Mouse (Mus musculus): ENCODE measurements around the gene Upf2. TPM values are rescaled to one million over a fixed set of nuclear protein-coding genes. Genes with fewer than 3 reads are reported as not detected.
A peak's percentile ranks its signal among the peaks of the same experiment; 100 is the strongest.

Upf2 gene
- 10 to 100 TPM; 32.6 to 52.1 (median 41.1) TPM for total RNA-seq (2022)

GRCm38 (mm10) chr2:5950766-5951595 is at the start of gene Upf2:
TSS of gene Upf2 (plus strand) at chr2:5951469.
- DNase-seq (ENCODE audit: low spot score in 2 of 2), result peak; percentile 92 to 95

DNA sequence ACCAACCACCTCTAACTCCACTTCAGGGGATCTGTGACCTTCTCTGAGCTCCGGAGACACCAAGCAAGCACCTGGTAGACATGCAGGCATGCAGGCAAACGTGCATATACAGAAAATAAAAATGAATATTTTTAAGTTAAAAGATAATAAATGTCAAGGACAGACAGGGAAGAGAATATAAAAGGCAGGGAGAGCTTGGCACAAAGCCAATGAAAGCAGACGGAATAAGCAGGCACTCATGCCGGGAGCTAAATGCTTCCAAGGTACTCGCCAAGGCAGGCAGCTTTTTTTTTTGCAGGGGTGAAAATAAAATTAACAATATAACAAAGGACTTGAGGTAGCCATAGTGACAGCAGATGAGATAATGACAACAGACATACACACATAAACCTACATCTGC is 45.2 kb upstream of the Upf2 start:
- DNase-seq (ENCODE audit: low spot score in 2 of 2), result peak; percentile 51 to 71

DNA sequence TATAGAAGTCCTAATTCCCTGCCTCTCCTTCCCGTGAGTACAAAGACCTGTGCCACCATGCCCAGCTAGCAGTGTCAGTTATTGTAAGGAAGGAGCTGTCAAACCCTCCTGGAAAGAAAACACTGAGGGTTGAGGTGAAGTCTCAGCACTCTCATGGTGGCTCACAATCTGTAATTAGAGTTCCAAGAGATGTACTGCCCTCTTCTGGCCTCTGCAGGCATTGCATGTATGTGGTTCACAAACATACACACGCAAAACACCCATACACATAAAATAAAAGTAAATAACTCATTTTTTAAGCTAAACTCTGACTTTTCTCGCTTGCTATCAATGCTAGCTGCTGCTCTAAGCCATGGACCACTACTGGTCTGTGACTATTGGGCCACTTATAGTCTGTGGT is 44.6 kb upstream of the Upf2 start:
- no peak for DNase-seq (ENCODE audit: low spot score in 2 of 2)

- DNase-seq (ENCODE audit: low spot score in 2 of 2), result no peak
These were observed 39.8 kb upstream of the Upf2 start for GRCm38 (mm10) chr2:5911282-5911965.

DNA sequence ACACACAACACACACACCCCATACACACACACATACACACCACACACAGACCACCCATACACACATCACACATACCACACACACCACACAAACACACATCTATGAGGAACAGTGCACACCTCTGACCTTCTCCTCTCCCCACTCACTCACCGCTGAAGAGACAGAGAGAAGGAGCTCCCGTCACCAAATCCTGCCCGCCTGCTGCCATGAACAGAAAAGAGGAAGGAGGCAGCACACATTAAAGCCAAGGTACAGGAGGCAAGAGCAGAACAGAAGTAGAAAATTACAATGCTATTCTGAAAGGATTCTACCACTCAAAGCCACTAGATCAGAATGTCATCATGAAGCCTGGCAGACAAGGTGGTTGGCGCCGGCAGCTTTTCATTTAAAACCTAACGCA is 28.4 kb upstream of the Upf2 start:
- DNase-seq (ENCODE audit: low spot score in 2 of 2), result no peak

DNA sequence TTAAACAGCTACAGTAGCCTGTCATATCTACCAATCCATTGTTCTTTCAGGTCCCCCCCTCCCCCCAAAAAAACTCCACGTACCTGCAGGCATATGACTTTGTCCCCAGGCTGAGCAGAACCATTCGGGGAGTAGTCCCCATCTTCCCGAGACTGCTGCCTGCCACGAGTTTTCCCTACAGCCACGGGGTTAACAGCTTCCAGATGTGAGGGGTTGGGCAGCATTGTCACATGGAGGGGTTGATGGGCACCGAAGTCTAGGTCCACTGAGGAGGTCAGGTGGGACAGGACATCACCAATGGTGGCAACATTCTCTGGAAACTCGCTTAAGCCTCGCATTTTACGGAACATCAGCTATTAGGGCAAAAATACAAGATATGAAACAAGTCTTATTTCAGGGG is 27.5 kb upstream of the Upf2 start:
- DNase-seq (ENCODE audit: low spot score in 2 of 2), result no peak

GRCm38 (mm10) chr2:5927481-5927880 is 23.8 kb upstream of the Upf2 start:
- no peak for DNase-seq (ENCODE audit: low spot score in 2 of 2)

DNA sequence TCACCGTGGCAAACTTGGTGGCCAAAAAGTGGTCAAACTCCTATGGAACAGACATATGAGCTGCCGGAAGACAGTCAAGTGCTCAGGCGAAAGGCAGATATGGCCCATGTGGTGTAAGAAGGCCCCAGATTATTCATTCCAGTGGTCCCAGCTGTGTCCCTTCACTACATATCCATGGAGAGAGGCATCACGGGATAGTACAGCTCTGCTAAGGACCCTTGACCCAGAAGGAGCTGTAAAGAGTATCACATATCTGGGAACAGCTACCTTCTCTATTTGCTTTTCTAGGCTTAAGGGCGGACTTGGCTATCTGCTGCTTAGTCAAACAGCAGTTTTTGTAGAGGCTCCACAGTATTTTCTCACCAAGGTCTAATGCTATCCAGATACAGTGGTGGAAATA is 21.5 kb upstream of the Upf2 start:
- no peak for DNase-seq (ENCODE audit: low spot score in 2 of 2)

DNA sequence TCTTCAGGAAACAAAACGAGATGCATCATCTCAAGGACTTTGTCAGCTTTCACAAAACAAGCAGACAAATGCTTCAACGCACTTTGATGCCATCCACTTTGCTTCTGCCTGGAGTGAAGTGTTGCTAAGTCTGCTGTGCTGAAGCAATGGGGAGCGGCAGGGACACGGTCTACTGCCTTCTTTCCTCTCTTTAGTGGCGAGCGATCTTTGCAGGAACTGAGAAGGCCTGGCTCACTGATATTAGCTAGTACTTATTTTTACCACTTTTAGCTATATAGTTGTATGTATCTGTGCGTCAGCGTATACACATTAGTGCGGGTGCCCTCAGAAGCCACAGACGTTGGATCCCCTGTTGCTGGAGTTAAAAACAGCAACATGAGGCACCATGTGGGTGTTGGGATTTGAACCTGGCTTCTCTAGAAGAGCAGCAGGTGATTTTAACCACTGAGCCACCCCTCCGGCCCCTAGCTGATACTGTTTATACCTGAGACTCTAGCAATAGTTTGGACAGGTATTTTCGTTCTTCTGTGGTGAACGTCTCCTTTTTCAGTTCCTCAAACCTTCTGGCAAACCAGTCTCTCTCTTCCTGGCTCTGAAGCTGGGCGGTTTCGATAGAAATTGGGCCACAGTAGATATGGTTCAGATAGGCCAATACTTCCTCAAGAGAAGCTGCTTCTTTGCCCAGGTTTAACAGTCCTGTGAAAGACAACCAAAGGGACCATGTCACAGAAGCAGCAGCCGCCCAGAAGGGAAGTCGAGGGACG is 20.8 kb upstream of the Upf2 start:
- DNase-seq (ENCODE audit: low spot score in 2 of 2), result no peak

DNA sequence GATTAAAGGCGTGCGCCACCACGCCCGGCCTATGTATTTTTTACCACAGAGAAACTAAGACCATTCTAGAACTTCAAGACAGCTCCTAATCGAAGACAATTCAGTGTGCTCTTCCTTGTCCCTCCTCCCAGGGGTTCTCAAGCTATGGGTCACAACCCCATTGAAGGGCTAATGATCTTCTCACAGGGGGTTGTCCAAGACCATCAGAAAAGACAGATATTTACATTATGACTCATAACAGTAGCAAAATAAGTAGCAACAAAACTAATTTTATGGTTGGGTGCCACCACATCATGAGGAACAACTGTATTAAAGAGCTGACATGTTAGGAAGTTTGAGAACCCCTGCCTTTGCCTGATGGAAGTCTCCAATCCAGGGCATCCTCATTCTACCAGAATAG is 19.3 kb upstream of the Upf2 start:
- DNase-seq (ENCODE audit: low spot score in 2 of 2), result no peak

DNA sequence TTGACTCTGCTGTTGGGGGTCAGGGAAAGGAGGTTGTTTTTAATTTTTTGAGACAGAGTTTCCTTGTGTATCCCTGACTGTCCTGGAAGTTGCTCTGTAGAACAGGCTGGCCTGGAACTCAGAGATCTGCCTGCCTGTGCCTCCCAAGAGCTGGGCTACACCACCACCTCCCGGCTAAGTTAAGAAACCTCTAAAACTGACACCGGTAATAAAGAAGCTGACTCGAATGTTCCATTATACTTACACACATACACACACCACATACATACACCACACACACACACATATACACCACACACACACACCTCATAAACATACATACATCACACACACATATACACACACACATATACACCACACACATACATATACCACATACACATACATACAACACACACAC is 16.3 kb upstream of the Upf2 start:
- DNase-seq (ENCODE audit: low spot score in 2 of 2), result no peak

- DNase-seq (ENCODE audit: low spot score in 2 of 2), result no peak
These were observed 15.2 kb upstream of the Upf2 start for GRCm38 (mm10) chr2:5936068-5936467.

DNA sequence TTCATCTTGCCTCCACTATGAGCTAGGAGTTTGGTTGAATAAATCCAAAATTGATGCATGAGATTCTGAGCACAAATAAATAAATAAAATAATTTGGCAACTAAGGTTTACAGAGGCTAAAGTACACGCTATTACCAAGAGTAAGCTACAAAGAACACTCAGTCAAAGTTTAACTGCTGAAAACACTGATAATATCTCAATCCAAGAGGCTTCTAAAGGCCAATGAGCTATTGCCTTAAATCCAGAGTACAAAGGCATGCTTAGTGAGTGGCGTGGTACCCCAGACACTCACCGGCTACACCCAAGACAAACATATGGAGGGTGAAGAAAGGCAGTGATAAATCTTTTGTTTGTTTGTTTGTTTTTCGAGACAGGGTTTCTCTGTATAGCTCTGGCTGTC is 14.7 kb upstream of the Upf2 start:
- DNase-seq (ENCODE audit: low spot score in 2 of 2), result no peak

GRCm38 (mm10) chr2:5939319-5939718 is 11.9 kb upstream of the Upf2 start:
- DNase-seq (ENCODE audit: low spot score in 2 of 2), result no peak

DNA sequence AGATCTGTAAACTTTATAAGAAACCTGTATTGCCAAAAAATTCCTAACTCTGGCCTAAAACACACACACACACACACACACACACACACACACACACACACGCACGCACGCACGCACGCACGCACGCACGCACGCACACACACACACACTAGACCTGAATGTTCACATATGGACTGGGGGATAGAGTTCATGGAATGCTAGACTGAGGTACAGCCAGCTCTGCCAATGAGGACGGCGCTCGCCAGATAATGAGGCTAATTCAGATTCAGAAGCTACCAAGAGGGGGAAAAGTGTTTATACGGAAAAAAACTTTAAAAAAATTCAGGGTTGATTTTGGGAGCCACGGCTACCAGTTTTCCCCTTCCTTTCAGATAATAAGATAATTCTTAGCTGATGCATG is 11.4 kb upstream of the Upf2 start:
- no peak for DNase-seq (ENCODE audit: low spot score in 2 of 2)

DNA sequence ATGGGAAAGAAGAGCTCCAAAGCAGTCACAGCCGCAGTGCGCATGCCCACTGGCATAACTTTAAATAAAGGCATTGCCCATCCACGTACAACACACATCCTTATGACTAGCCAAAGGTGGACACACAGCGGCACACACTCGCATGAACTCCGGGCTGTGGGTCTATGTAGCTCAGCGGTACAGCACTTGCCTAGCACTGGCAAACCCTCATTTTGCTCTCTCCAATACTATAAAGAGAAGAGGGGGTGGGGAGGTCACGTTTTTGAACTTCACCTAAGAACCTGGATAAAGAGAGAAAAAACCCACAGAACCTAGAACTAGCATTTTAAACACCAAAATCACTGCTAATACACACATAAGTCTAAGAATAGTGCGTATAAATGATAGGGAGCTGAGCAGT is 10.3 kb upstream of the Upf2 start:
- DNase-seq (ENCODE audit: low spot score in 2 of 2), result no peak

DNA sequence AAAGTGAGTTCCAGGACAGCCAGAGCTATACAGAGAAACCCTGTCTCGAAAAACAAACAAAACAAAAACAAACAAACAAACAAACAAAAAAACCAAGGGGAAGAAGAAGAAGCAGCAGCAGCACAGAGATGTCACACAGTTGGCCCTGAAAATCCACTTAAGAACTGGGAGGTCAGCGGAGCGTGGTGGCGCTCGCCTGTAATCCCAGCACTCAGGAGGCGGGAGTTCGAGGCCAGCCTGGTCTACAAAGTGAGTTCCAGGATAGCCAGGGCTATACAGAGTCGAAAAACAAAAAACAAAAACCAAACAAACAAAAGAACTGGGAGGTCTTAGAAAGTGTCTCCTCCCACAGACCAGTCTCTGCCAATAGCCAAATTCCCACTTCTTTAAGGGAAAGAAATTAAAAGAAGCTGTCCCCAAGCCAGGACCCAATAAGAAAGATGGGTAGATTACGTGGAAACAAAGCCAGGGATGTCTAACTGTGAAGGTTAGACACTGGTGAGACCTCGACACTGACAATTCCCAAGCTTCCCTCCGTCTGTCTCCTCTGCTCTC is 9.3 kb upstream of the Upf2 start:
- no peak for DNase-seq (ENCODE audit: low spot score in 2 of 2)

DNA sequence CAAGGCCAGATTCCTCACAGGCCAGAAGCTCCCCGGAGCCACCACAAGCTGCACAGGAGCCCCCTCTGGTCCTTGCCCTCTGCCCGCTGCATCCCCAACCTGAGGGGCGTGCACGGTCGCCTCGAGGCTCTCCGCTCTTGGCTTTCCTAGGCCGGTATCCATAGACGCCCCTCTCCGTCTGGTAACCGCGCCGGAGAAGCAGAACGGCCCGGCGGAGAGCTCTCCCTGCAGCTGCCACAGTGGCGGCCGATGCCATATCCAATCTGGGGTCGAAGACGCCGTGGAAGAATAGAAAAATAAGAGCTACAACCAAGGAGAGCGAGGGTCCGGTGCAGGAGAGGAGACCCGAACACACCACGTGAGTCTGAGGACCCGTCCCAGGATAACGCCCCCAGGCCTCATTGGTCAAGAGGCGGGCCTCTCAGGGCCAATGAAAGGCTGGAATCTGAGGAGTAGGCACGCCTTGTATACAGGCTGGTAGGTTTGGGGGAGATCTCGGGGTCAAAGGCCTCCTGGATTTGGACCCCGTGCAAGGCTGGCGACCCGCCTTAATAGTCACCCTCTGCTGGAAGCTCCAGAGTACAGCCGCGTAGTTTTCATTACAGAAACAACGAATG is 8.7 kb upstream of the Upf2 start, which contains the start of gene Dhtkd1:
Dhtkd1 (minus strand) TSS at position 377 of the 617 bp plus-strand sequence.
- DNase-seq (ENCODE audit: low spot score in 2 of 2), result peak; percentile 59 to 60

DNA sequence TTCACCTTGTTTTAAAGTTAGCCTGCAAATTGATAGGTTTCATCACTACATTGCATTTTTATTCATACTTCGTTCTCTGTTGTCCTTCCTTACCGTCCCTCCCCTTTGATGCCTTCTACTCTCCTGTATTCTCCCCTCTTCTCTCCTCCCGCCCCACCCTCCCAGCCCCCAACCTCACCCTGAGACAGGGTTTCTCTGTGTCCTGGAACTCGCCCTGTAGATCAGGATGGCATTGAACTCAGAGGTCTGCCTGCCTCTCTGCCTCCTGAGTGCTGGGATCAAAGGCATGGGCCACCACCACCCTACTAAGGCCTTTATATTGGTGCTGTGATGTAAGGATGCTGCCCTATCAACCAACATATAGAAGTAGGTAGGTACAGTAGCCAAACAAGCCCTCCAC is 8.2 kb upstream of the Upf2 start:
- DNase-seq (ENCODE audit: low spot score in 2 of 2), result no peak

- DNase-seq (ENCODE audit: low spot score in 2 of 2), result no peak
These were observed 5.6 kb upstream of the Upf2 start for GRCm38 (mm10) chr2:5945629-5946028.

GRCm38 (mm10) chr2:5946876-5947275 is 4.4 kb upstream of the Upf2 start:
- DNase-seq (ENCODE audit: low spot score in 2 of 2), result no peak

Measured in layer of hippocampus, adult 8-10 months (tissue).